Comparison of ENCODE assay signal across 8 mouse cellular contexts in the genomic region with DNA sequence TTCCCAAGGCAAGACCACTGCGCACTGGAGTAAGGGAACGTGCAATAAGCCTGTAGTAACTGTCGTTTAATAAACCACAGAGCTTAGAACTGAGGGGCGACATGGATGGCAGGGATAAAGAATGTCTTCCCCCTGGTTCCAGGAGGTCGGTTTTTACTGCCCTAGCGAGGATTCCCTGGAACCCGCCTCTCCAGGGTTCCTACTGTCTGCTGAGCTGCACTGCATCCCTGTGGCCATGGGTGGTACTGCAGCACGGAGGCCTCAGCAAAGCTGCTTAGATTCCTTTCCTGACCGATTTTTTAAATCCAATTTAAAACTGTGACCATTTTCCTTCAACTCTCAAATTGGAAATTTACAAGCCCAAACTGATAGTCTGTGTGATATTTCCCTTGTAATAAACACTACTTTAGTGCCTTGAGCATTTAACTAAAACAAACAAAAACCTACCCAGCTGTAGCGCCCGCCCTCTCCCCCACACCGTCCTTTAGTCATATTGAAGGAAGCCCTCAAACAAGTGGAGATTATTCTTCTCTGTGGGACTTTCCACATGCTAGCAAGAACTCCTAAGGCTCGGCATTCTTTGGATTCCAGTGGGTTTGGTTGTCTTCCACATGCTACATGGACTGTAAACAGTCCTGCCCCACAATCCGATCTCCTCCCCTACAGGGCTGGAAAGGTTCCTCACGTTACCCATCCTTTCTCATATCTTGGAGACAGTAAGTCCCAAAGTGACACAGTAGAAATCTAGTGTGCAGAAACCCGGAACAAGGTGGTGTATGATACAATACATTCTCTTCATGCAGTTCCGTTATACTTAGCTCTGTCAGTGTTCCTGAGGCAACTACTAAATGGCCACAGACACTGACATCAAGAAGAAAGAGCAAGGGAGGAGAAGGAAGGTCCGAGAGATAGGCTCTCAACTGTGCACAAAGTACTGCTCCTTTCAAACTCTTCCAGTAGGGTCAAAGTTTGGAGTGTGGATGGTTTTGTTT. TPM values are rescaled to one million over a fixed set of nuclear protein-coding genes. Genes with fewer than 3 reads are reported as not detected.
DNase-seq lines count a peak whose midpoint lies in the region; ATAC-seq and TF ChIP-seq lines count a peak whose summit lies in the region.

No protein-coding gene starts in this region.

- TF ChIP-seq RAD21 in CH12.LX (IDR thresholded peaks at IDR 0.05; ENCODE audit: low read depth, low read length), result peak; percentile 91

- no peak for TF ChIP-seq EP300 in CH12.LX (IDR thresholded peaks at IDR 0.05; ENCODE audit: low read length)
- no peak for TF ChIP-seq EP300 in liver, embryonic 14.5 days (IDR thresholded peaks at IDR 0.05; ENCODE audit: low read depth)

- dilution Hi-C loops in CH12.LX (cut with MboI; ENCODE audit: extremely low pct_ligation_motif_present, extremely low pct_unique_long_range_greater_than_20kb, low sequenced_read_pairs), result no loop called here

- H3K4me2 ChIP-seq in CH12.LX (ENCODE audit: insufficient read depth, low read depth, poor library complexity, severe bottlenecking), result no peak overlapping the region
- peak overlapping the region; percentile 35 for H3K4me2 ChIP-seq in heart, embryonic 16.5 days (ENCODE audit: low read depth, low read length)
- no peak overlapping the region for H3K4me2 ChIP-seq in liver, embryonic 14.5 days (ENCODE audit: low read depth)

- TF ChIP-seq CTCF in CH12.LX (conservative IDR thresholded peaks at IDR 0.05 in 1 of 2, IDR thresholded peaks at IDR 0.05 in 1 of 2; ENCODE audit: low read depth in 2 of 2, low read length in 2 of 2), result peak; percentile 84 to 90
- peak; percentile 95 for TF ChIP-seq CTCF in liver, embryonic 14.5 days (IDR thresholded peaks at IDR 0.05; ENCODE audit: low read depth)

- peak; percentile 58 for DNase-seq in CH12.LX (ENCODE audit: extremely low read depth)
- DNase-seq in c-Kit-negative CD71-positive TER-119-positive erythroid progenitor cells, embryonic 14.5 days (ENCODE audit: low read depth, low spot score), result peak; percentile 4
- DNase-seq in forebrain, embryonic 10.5 days (ENCODE audit: extremely low spot score, low spot score), result peak; percentile 73
- DNase-seq in kidney, postnatal 14 days, result peak; percentile 84
- peak; percentile 13 to 22 (median 17) for DNase-seq in liver, embryonic 14.5 days (ENCODE audit: low read depth in 3 of 3, low spot score in 3 of 3)
- DNase-seq in testis, postnatal 10 days (ENCODE audit: low spot score), result peak; percentile 92

- H3K4me1 ChIP-seq in CH12.LX (ENCODE audit: control insufficient read depth in 1 of 2, insufficient read depth in 2 of 2), result no peaks in the 10 kb centered on the region
- peaks cover 7% of the 10 kb centered on the region for H3K4me1 ChIP-seq in forebrain, embryonic 10.5 days
- H3K4me1 ChIP-seq in heart, embryonic 16.5 days (ENCODE audit: control insufficient read depth, insufficient read depth, low read length), result no peaks in the 10 kb centered on the region
- no peaks in the 10 kb centered on the region for H3K4me1 ChIP-seq in liver, embryonic 14.5 days (replicated peaks; ENCODE audit: control insufficient read depth in 2 of 2, insufficient read depth in 2 of 2, low read length in 1 of 2)

- no peak overlapping the region for H3K9ac ChIP-seq in CH12.LX (ENCODE audit: insufficient read depth, low read depth)
- peak overlapping the region; percentile 44; the same call in 1 of the 2 replicates for H3K9ac ChIP-seq in heart, embryonic 16.5 days (ENCODE audit: low read length)
- no peak overlapping the region for H3K9ac ChIP-seq in liver, embryonic 14.5 days (replicated peaks)

- TF ChIP-seq POLR2A in CH12.LX (IDR thresholded peaks at IDR 0.05; ENCODE audit: low read depth, low read length), result no peak

- in situ Hi-C loops in CH12.LX (cut with MboI; ENCODE audit: low pct_ligation_motif_present, low pct_unique_long_range_greater_than_20kb, low sequenced_read_pairs), result no loop called here

- 50% methylated on average over 18 of the region's 18 CpGs for WGBS in forebrain, embryonic 10.5 days
- WGBS in heart, embryonic 16.5 days, result 37% methylated on average over 18 of the region's 18 CpGs
- 37% methylated on average over 18 of the region's 18 CpGs for WGBS in liver, embryonic 14.5 days (ENCODE audit: insufficient replicate concordance)

- H3K79me2 ChIP-seq in CH12.LX (replicated peaks; ENCODE audit: control insufficient read depth, extremely low read depth, insufficient read depth, poor library complexity, severe bottlenecking), result no peaks in the 10 kb centered on the region

- H3K27me3 ChIP-seq in CH12.LX (replicated peaks), result no peaks in the 10 kb centered on the region
- no peaks in the 10 kb centered on the region for H3K27me3 ChIP-seq in forebrain, embryonic 10.5 days (ENCODE audit: poor library complexity, severe bottlenecking)
- H3K27me3 ChIP-seq in heart, embryonic 16.5 days (ENCODE audit: control insufficient read depth, insufficient read depth, low read length), result no peaks in the 10 kb centered on the region
- H3K27me3 ChIP-seq in liver, embryonic 14.5 days (ENCODE audit: control insufficient read depth, insufficient read depth, low read length), result no peaks in the 10 kb centered on the region

- no peak overlapping the region for H3K27ac ChIP-seq in CH12.LX (ENCODE audit: insufficient read depth, low read depth)
- H3K27ac ChIP-seq in forebrain, embryonic 10.5 days, result no peak overlapping the region
- no peak overlapping the region for H3K27ac ChIP-seq in heart, embryonic 16.5 days (ENCODE audit: low read length)
- no peak overlapping the region for H3K27ac ChIP-seq in liver, embryonic 14.5 days

- peak; percentile 55; the same call in 1 of the 2 replicates for ATAC-seq in heart, embryonic 16.5 days (replicated peaks; ENCODE audit: extremely low read depth, insufficient read depth, low FRiP score)
- ATAC-seq in liver, embryonic 14.5 days (ENCODE audit: insufficient read depth), result no peak
- ATAC-seq in neutrophil, adult 5-6 weeks (ENCODE audit: extremely low read depth, insufficient number of reproducible peaks, low FRiP score, poor library complexity, severe bottlenecking), result 0 out of 2 replicates have a peak, but pooled peaks have one; percentile 13

- H3K36me3 ChIP-seq in CH12.LX (replicated peaks in 1 of 2; ENCODE audit: control insufficient read depth in 1 of 2, insufficient read depth in 1 of 2, low read length in 1 of 2), result no peaks in the 10 kb centered on the region
- no peaks in the 10 kb centered on the region for H3K36me3 ChIP-seq in forebrain, embryonic 10.5 days (replicated peaks)
- H3K36me3 ChIP-seq in heart, embryonic 16.5 days (ENCODE audit: control insufficient read depth, insufficient read depth), result no peaks in the 10 kb centered on the region
- H3K36me3 ChIP-seq in liver, embryonic 14.5 days (replicated peaks; ENCODE audit: control insufficient read depth, insufficient read depth, low read depth), result no peaks in the 10 kb centered on the region

- H3K4me3 ChIP-seq in CH12.LX (replicated peaks in 1 of 3; ENCODE audit: low read depth in 2 of 3, low read length in 2 of 3, poor library complexity in 1 of 3), result no peak overlapping the region
- no peak overlapping the region for H3K4me3 ChIP-seq in forebrain, embryonic 10.5 days
- no peak overlapping the region for H3K4me3 ChIP-seq in heart, embryonic 16.5 days (ENCODE audit: low read length)
- H3K4me3 ChIP-seq in liver, embryonic 14.5 days (ENCODE audit: insufficient read depth in 1 of 2, low read depth in 2 of 2, low read length in 2 of 2), result no peak overlapping the region

- H3K9me3 ChIP-seq in CH12.LX (replicated peaks; ENCODE audit: low read length), result no peaks in the 10 kb centered on the region
- H3K9me3 ChIP-seq in forebrain, embryonic 10.5 days, result no peaks in the 10 kb centered on the region
- H3K9me3 ChIP-seq in heart, embryonic 16.5 days (replicated peaks; ENCODE audit: control insufficient read depth, low read length), result no peaks in the 10 kb centered on the region
- H3K9me3 ChIP-seq in liver, embryonic 14.5 days (ENCODE audit: control insufficient read depth, low read length), result no peaks in the 10 kb centered on the region

TF ChIP-seq in CH12.LX, 34 proteins besides CTCF, POLR2A, EP300 and RAD21:
- TF ChIP-seq KAT2A (IDR thresholded peaks at IDR 0.05; ENCODE audit: insufficient replicate concordance, low read length), result no peak
- TF ChIP-seq ZC3H11A (IDR thresholded peaks at IDR 0.05; ENCODE audit: low read depth, low read length), result peak; percentile 50
- peak; percentile 84 for TF ChIP-seq SMC3 (IDR thresholded peaks at IDR 0.05; ENCODE audit: low read depth, low read length)

RNA-seq across cellular contexts. Expression of gene Gm37240, which starts 36.9 kb away (rescaled TPM):
- 0.08 and 0.17 TPM in 2 replicates for total RNA-seq in CH12.LX (2012; rRNA removed)
- total RNA-seq in CH12.LX (2014; rRNA removed), result 0.14 and 0.19 TPM in 2 replicates
- 0.14 TPM in 1 of 2 replicates, not detected in the other for polyA plus RNA-seq in CH12.LX (2012; ENCODE audit: insufficient read length, low read depth)
- 0.77 and 0.81 TPM in 2 replicates for polyA plus RNA-seq in forebrain, embryonic 10.5 days (2016; fragmentation: Nextera tagmentation; extraction: Ambion mirVana)
- polyA plus RNA-seq in heart, embryonic 16.5 days (2015; fragmentation: Nextera tagmentation; extraction: Ambion mirVana), result 18.4 and 19.3 TPM in 2 replicates
- 0.03 and 0.10 TPM in 2 replicates for polyA plus RNA-seq in liver, embryonic 14.5 days (2012; rRNA removed)
- 0.30 and 0.80 TPM in 2 replicates for polyA plus RNA-seq in liver, embryonic 14.5 days (2014; fragmentation: Nextera tagmentation; extraction: Ambion mirVana)
- total RNA-seq in neutrophil, adult 5-6 weeks (2017), result 0.12 and 0.93 TPM in 2 replicates

RNA-seq across cellular contexts. Expression of gene Glt28d2, which starts 36.9 kb away (rescaled TPM):
- total RNA-seq in CH12.LX (2012; rRNA removed) (0.04 and 0.08 TPM in 2 replicates), CH12.LX (2014; rRNA removed) (0.08 TPM in 1 of 2 replicates, not detected in the other)
- 0.10 TPM in 1 of 2 replicates, not detected in the other for polyA plus RNA-seq in CH12.LX (2012; ENCODE audit: insufficient read length, low read depth)
- polyA plus RNA-seq in forebrain, embryonic 10.5 days (2016; fragmentation: Nextera tagmentation; extraction: Ambion mirVana), result 0.10 and 0.22 TPM in 2 replicates
- polyA plus RNA-seq in heart, embryonic 16.5 days (2015; fragmentation: Nextera tagmentation; extraction: Ambion mirVana), result 2.8 and 2.9 TPM in 2 replicates
- polyA plus RNA-seq in liver, embryonic 14.5 days (2012; rRNA removed), result 0.03 TPM in 2 replicates
- 0.09 and 0.10 TPM in 2 replicates for polyA plus RNA-seq in liver, embryonic 14.5 days (2014; fragmentation: Nextera tagmentation; extraction: Ambion mirVana)
- 0.23 and 0.49 TPM in 2 replicates for total RNA-seq in neutrophil, adult 5-6 weeks (2017)

RNA-seq across cellular contexts. Expression of gene Sh3d19, which starts 46.7 kb away (rescaled TPM):
- total RNA-seq in CH12.LX (2012; rRNA removed) (0.63 and 0.76 TPM in 2 replicates), CH12.LX (2014; rRNA removed) (0.16 TPM in 2 replicates)
- 0.33 and 0.42 TPM in 2 replicates for polyA plus RNA-seq in CH12.LX (2012; ENCODE audit: insufficient read length, low read depth)
- polyA plus RNA-seq in forebrain, embryonic 10.5 days (2016; fragmentation: Nextera tagmentation; extraction: Ambion mirVana), result 7.9 and 9.3 TPM in 2 replicates
- polyA plus RNA-seq in heart, embryonic 16.5 days (2015; fragmentation: Nextera tagmentation; extraction: Ambion mirVana), result 11.3 and 13.8 TPM in 2 replicates
- 4.2 and 6.3 TPM in 2 replicates for polyA plus RNA-seq in liver, embryonic 14.5 days (2012; rRNA removed)
- polyA plus RNA-seq in liver, embryonic 14.5 days (2014; fragmentation: Nextera tagmentation; extraction: Ambion mirVana), result 5.5 and 7.4 TPM in 2 replicates
- total RNA-seq in neutrophil, adult 5-6 weeks (2017), result 0.86 and 0.93 TPM in 2 replicates

Comparison
In these comparisons a context has a peak if more than half of its experiments do, and no peak if none do; other contexts are left out.
1. DNase-seq: peak in every context shown above with its lines; median percentile 92 in testis, postnatal 10 days; 84 in kidney, postnatal 14 days; 73 in forebrain, embryonic 10.5 days; 58 in CH12.LX; 17 in liver, embryonic 14.5 days; 4 in c-Kit-negative CD71-positive TER-119-positive erythroid progenitor cells, embryonic 14.5 days.
2. RNA of gene Gm37240, which starts 36.9 kb away (polyA plus RNA-seq): 18.4 to 19.3 TPM in heart, embryonic 16.5 days; 0.77 to 0.81 TPM in forebrain, embryonic 10.5 days, 0.03 to 0.80 TPM in liver, embryonic 14.5 days and 0.14 TPM in CH12.LX; every median in the first group is over 10 times any median in the second.